Mouse (Mus musculus) adrenal gland (tissue): ENCODE results near the gene Ebp.

ENCODE experiments used
- intact Hi-C: fragments of 180-260 bp; cut with DNase I; formaldehyde crosslinking; loops from one replicate; pipeline ENCODE4 v1.15.1; 2025
- long read RNA-seq, 2 experiments: library from polyadenylated mRNA; unstranded; transcript quantifications; one replicate each; pipeline ENCODE4 v2.0.0; 2020; ENCODE audit warnings: borderline replicate concordance in 1 of 2; ENCODE audit not compliant: insufficient replicate concordance in 1 of 2

The Ebp gene
- long read RNA-seq, experiment 1, transcript Ebp-201 (5 exons, 1,743 nt): major isoform, 39 of 39 reads
- long read RNA-seq, experiment 1, partial matches to known transcripts: 0 of 39 reads
- long read RNA-seq, experiment 1, other reads (novel, unspliced or antisense): 0 of 39 reads
- long read RNA-seq, experiment 2, transcript Ebp-201 (5 exons, 1,743 nt): major isoform, 45 of 47 reads
- long read RNA-seq, experiment 2, partial matches to known transcripts: 0 of 47 reads
- long read RNA-seq, experiment 2, other reads (novel, unspliced or antisense): 2 of 47 reads

GRCm38 (mm10) chrX:8193419-8193723, at the start of gene Ebp:
Gene Ebp, minus strand, starts transcription at chrX:8193512.
- intact Hi-C loops: no loop called here

DNA sequence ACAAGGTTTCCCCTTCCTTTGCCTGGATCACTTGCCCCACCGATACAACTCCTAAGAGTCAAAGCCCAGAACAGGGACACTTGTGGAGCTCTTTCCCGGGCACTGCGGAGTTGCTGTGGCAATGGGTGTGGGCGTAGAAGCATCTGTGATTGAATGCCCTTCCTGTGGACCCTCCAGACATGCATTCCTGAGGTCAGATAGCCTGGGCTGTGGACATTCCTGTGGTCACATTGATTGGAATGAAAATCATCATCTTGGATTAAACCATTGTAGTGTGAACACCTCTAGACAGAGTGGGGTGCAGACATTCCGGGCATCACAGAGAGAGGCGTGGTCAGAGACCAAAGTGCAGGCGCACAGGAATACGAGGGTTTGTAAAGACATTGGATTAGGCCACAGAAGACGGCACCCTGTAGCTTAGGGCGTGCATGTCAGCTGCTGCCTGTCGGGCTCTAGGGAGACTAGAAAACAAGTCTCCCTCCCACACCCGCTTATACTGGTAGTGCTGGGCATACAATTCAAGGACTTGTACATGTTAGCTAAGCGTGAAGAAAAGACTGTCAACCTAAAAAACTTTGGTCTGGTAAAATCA, 45.6 kb upstream of the Ebp start:
- intact Hi-C loops: no loop called here

GRCm38 (mm10) chrX:8236704-8237103, 43.4 kb upstream of the Ebp start:
- intact Hi-C loops: no loop called here

DNA sequence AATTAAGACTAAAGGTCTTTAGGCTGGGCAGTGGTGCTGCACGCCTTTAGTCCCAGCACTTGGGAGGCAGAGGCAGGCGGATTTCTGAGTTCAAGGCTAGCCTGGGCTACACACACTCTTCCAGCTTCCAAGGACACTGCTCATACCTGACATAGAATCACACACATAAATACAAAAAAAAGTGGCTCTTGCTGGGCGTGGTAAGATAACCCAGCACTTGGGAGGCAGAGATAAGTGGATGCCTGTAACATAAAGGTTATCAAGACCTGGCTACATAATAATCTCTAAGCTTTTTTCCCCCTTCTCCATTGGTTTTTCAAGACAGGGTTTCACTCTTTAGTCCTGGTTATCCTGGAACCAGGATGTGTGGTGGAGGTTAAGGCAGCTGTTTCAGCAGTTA, 40.3 kb upstream of the Ebp start:
- intact Hi-C loops: no loop called here

DNA sequence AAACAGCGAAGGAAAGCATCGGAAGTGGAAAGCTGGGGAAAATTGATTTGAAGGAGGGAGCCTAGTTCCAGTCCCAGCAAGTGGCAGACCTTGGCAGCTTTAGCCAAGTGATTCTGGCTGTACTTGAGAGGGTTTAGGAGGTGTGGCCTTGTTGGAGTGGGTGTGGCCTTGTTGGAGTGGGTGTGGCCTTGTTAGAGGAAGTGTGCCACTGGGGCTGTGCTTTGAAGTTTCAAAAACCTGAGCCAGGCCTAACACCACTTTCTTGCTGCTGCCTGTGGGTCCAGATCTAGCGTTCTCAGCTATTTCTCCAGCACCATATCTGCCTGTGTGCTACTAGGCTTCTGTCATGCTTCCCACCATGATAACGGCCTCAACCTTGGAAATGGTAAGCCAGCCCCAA, 37.0 kb upstream of the Ebp start:
- intact Hi-C loops: no loop called here

DNA sequence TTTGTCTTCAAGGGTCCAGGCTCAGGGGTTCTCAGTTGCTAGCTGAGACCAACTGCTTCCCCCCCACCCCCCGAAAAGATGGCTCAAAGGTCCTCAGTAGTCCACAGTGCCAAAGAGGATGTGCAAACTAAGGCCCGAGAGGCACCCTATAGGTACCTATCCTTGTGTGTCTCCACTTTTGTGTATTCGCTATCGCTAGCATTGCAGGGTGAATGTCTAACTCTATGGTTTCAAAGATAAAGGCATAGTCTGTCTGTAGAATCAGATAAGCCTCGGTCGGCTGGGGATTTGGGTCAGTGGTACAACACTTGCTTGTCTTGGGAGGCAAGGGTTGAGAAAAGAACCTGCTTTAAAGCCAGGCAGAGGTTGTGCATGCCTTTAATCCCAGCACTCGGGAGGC, 30.2 kb upstream of the Ebp start:
- intact Hi-C loops: no loop called here

DNA sequence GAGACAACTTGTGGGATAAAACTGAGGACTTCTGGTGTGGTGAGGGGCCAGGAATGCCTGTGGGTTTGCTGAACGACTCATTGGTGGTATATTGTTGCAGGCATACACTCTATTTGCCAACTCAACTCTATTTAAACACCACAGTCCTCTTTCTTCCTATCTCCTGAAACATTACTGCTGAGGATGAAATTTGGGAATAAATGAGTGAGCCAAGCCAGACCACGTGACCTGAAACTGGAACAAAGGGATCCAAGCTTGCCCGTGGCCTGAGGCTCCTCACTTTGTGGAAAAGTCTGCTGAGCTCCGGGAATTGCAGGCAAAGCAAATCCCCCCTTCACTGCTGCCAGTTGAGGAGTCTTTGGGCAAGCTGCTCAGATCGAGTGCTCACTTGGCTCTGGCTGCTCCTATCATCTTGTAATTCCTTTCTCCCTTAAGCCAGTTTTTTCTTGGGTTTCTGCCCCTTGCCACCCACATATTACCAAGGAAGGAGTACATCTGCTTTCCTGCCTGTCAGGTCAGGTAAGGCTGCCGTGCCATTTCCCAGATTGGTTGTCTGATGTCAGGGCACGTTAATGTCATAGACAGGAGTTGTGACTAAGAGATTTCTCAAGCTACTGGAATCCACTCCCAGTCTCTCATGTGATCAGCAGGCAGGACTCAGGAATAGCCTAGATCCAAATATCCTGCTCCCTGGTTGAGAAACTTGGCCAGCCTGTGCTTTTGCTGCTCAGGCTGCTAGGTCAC, 29.5 kb upstream of the Ebp start:
- intact Hi-C loops: no loop called here

GRCm38 (mm10) chrX:8222296-8222677, 29.0 kb upstream of the Ebp start:
- intact Hi-C loops: no loop called here

DNA sequence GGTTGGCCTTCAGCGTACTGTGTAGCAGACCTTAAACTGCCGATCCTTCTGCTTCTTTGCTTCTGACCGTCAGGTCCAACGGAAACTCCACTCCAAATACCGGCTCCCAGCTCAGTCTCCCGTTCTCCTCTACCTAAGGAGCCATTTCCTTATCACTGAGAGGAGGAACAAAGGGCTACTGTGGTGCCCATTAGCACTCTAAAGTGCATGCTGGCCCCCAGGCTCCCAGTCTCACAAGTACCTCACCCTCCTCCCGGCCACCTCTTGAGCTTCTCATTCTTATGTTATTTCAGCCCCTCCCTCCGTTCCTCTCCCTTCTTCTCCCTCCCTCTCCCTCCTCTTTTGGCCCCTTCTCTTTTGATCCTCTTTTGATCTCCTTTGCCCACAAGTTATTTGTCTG, 26.3 kb upstream of the Ebp start:
- intact Hi-C loops: no loop called here

GRCm38 (mm10) chrX:8218114-8218513, 24.8 kb upstream of the Ebp start:
- intact Hi-C loops: no loop called here

DNA sequence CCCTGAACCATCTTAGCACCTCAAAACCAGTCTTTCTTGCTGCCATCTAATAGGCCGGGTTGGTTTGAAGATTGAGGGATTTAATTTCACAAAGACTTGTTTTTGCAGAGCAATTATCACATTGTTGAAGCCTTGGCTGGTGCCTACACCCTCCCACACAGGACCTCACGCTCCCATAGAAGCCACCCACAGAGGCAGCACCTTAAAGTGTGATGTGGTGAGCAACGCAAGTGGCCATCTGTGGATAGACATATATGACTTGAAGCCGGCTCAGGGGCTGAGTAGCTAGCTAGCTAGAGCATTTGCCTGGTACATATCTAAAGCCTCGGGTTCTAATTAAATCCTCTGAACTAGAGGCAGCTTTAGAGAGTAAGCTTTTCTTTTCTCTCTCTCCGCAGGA, 24.1 kb upstream of the Ebp start:
- intact Hi-C loops: no loop called here

DNA sequence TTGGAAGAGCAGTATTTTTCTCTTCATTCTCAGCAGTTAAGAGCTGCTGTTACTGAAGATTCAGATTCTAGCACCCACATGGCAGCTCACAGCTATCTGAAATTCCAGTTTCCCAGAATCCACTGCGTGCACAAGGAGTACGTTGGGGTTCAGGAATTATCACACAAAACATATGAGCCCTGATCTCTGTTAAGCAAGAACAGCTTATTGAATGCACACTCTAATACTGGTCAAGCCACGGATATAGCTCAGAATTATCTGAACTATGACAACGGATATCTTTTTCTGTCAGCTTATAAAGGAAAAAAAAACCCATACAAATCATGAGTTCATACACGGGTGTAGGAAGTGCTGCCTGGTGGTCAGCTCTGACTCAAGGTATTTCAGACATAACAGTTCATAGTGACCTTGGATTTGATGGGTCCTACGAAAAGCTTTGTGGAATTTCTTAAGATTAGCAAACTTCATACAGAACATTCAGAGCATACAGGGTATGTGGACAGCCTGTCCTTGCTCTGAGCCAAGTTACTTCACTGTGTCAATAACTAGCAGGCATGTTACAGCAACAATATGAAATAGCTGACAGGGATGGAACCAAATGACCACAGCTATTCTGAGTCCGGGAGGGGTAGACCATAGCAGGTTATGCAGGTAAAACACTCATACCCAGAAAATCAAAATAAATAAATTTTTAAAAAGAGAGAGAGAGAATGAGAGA, 18.3 kb upstream of the Ebp start:
- intact Hi-C loops: no loop called here

- intact Hi-C loops: no loop called here
Observed at GRCm38 (mm10) chrX:8209720-8210119, 16.4 kb upstream of the Ebp start.

- intact Hi-C loops: no loop called here
Observed at GRCm38 (mm10) chrX:8207224-8207623, 13.9 kb upstream of the Ebp start.

DNA sequence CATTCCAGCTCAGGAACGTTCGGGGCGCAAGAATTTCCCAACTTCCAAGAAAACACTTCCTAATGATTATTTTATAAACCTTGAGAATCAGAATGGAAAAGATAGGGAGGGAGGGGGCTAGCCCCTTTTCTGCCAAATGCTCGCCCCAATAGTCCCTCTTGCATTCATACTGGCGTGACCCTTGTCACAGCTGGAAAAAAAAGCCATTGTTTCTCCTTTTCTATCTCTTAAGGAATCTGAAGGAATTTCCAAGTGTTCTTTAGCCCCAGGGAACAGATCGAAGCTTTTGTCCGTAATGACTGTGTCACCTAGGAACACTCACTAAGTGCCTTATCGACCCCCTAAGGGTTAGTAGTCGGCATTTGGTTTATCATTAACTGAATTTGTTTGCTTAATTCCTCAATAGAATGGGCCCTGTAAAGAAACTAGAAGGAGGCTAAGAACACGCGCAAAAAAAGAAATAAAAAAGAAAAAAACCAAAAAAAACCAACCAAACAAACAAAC, 13.4 kb upstream of the Ebp start:
- intact Hi-C loops: no loop called here

GRCm38 (mm10) chrX:8206015-8206693, 12.8 kb upstream of the Ebp start, which contains the start of gene Porcn:
Gene Porcn, minus strand, starts transcription at chrX:8206525.
- intact Hi-C loops: no loop called here

- intact Hi-C loops: no loop called here
Observed at GRCm38 (mm10) chrX:8205551-8205950, 12.2 kb upstream of the Ebp start.

- intact Hi-C loops: no loop called here
Observed at GRCm38 (mm10) chrX:8205088-8205487, 11.8 kb upstream of the Ebp start.

- intact Hi-C loops: no loop called here
Observed at GRCm38 (mm10) chrX:8204076-8204475, 10.8 kb upstream of the Ebp start.

DNA sequence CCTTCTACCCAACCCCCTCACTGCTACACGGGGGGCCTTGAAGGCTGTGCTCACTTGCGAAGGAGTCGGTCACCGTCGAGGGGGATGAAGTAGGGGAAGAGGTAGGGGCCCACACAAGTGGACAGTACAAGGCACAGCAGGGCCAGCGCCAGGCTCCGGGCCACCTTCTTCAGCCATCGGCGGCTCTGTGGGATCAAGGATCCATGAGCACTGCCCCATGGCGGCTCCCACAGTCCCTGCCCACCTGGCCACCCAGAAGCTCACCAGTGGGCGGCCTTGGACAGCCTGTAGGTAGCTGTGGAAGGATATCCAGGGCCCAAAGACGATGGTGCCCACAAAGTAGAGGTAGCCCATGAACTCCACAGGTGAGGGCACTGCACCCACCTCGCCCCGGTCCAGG, 9.8 kb upstream of the Ebp start:
- intact Hi-C loops: no loop called here

GRCm38 (mm10) chrX:8192640-8193418, 483 bp downstream of the Ebp start:
- intact Hi-C loops: no loop called here
